Mouse (Mus musculus) bone marrow, adult 2 months (tissue): ENCODE data around the gene Itga8.

Source experiments
- CTCF ChIP-seq: fragments of 200-500 bp; IDR thresholded peaks from 2 replicates; pipeline ENCODE4 v1.5.1; 2011; ENCODE audit warnings: low read length, control low read depth; ENCODE audit not compliant: control insufficient read depth, insufficient read depth
- POLR2A ChIP-seq: fragments of 200-500 bp; IDR thresholded peaks from 2 replicates; pipeline ENCODE4 v1.6.1; 2011; ENCODE audit warnings: low read depth, mild to moderate bottlenecking, control low read depth, low read length, borderline replicate concordance; ENCODE audit not compliant: control insufficient read depth

DNA sequence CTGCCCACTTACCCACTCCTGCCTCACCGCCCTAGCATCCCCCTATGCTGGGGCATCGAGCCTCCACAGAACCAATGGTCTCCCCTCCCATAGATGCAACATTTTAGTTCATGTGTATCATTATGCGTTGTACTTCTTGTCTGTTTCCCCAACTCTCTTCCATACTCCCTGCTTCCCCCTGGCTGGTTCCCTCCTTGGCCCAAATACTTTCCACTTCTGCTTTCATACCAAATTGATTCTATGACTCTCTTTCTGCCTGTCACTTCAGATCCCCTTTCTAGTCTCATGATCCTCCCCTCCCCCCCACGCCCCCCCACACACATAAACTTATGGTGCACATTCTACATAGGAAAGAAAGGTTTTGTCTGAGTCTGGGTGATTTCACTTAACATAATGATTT lies 217.4 kb downstream of the Itga8 start:
- TF ChIP-seq CTCF (no peak), POLR2A (no peak)
